Mouse (Mus musculus) lung, embryonic 15.5 days (tissue): Measurements from ENCODE around the gene Fam155a. TPM values are rescaled to one million over a fixed set of nuclear protein-coding genes. Genes with fewer than 3 reads are reported as not detected.

Experiments used
- ATAC-seq: fragments of 200-750 bp; cut with Nextera tagmentation; 2 replicates; pipeline ENCODE4 v1.8.0; 2017; ENCODE audit warnings: moderate number of reproducible peaks, borderline replicate concordance; ENCODE audit not compliant: low FRiP score, low TSS enrichment; ENCODE audit errors: extremely low read depth
- H3K27ac ChIP-seq: fragments of 300-500 bp; sonication (generic); 2 replicates; pipeline ENCODE4 v1.5.1; 2015; ENCODE audit warnings: moderate library complexity, mild to moderate bottlenecking, inconsistent platforms
- H3K27me3 ChIP-seq: fragments of 300-500 bp; sonication (generic); 2 replicates; pipeline ENCODE4 v1.6.1; 2015; ENCODE audit warnings: inconsistent platforms
- H3K36me3 ChIP-seq: fragments of 300-500 bp; sonication (generic); 2 replicates; pipeline ENCODE4 v1.6.1; 2015; ENCODE audit warnings: inconsistent platforms
- H3K4me1 ChIP-seq: fragments of 300-500 bp; sonication (generic); 2 replicates; pipeline ENCODE4 v1.6.1; 2015; ENCODE audit warnings: inconsistent platforms
- H3K4me2 ChIP-seq: fragments of 300-500 bp; sonication (generic); 2 replicates; pipeline ENCODE4 v1.6.1; 2015; ENCODE audit warnings: inconsistent platforms, mild to moderate bottlenecking, moderate library complexity
- H3K4me3 ChIP-seq: fragments of 300-500 bp; sonication (generic); 2 replicates; pipeline ENCODE4 v1.5.1; 2015; ENCODE audit warnings: mild to moderate bottlenecking, inconsistent platforms
- H3K9ac ChIP-seq: fragments of 300-500 bp; sonication (generic); 2 replicates; pipeline ENCODE4 v1.6.1; 2015; ENCODE audit warnings: inconsistent platforms
- H3K9me3 ChIP-seq: fragments of 300-500 bp; sonication (generic); 2 replicates; pipeline ENCODE4 v1.6.1; 2016; ENCODE audit warnings: inconsistent platforms
- WGBS: fragments of 180-500 bp; shearing (Covaris S2); methylation state at CpG from one replicate; pipeline ENCODE4 v1.1.7; 2015; 5-methylcytosine and 5-hydroxymethylcytosine counted together
- polyA plus RNA-seq: library from polyadenylated mRNA; unstranded; fragments of >200 nt; fragmentation: Nextera tagmentation; extraction: Ambion mirVana; gene quantifications from 2 replicates; pipeline ENCODE4 v1.2.1, GENCODE M21; 2015

Gene Fam155a
- polyA plus RNA-seq, 1 experiment from 2014 or later, result 0.15 TPM

DNA sequence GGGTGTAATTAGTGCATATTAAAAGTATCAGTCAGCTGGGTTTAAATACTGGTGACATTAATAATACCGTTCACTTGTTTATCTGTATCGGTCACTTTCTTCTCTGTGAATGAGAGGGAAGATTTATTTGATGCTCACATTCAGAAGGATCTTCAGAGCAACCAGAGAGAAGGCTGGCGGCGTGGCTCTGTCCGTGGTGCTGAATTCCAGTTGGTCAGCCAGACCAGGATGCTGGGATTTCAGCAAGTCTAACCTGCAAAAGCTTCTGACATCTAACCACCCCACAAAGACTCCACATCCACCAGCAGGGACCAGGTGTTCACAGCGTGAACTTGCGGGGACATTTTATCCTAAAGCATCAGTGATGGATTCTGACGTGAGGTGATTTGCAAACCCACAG is 461.5 kb downstream of the Fam155a start:
- no peaks in the 10 kb centered on the region for H3K36me3 ChIP-seq
- H3K4me3 ChIP-seq, result no peak overlapping the region
- no peak overlapping the region for H3K4me2 ChIP-seq
- no peaks in the 10 kb centered on the region for H3K4me1 ChIP-seq
- H3K27ac ChIP-seq, result no peak overlapping the region
- ATAC-seq, result no peak
- no peaks in the 10 kb centered on the region for H3K9me3 ChIP-seq
- H3K27me3 ChIP-seq, result no peaks in the 10 kb centered on the region
- WGBS, result 26% methylated on average over 8 of the region's 8 CpGs
- H3K9ac ChIP-seq, result no peak overlapping the region

DNA sequence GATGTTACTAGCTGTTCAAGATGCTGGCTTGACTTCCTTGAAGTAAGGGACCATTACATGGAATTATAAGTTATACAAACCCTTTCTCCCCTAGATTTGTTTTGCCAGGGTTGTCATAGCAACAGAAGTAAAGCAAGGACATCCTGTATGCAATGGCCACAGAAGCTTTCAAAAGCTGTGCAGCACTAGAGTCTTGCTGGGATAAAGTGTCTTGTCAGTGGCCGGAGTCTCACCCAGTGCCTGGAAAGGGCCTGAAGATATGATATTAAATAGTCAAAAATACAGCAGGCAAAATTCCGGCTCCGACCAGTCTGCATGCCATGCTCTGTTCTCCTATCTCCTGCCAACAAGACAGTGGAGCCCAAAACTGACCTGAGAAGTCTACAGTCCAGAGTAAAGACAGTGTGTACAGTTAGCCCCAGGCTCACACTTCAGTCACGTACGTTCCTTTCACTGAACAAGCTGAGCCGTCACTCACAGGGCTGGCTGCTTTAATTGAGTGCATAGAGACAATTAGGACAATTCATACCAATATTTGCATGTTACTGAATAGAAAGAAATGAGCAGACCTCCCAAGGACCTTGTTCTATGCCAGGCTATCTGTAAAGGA is 467.3 kb downstream of the Fam155a start:
- Histone ChIP-seq H3K4me1 (no peaks in the 10 kb centered on the region), H3K36me3 (no peaks in the 10 kb centered on the region), H3K9ac (no peak overlapping the region), H3K27me3 (no peaks in the 10 kb centered on the region), H3K4me2 (no peak overlapping the region), H3K27ac (no peak overlapping the region), H3K4me3 (no peak overlapping the region), H3K9me3 (no peaks in the 10 kb centered on the region)
- no peak for ATAC-seq
- WGBS, result 63% methylated on average over 6 of the region's 6 CpGs

DNA sequence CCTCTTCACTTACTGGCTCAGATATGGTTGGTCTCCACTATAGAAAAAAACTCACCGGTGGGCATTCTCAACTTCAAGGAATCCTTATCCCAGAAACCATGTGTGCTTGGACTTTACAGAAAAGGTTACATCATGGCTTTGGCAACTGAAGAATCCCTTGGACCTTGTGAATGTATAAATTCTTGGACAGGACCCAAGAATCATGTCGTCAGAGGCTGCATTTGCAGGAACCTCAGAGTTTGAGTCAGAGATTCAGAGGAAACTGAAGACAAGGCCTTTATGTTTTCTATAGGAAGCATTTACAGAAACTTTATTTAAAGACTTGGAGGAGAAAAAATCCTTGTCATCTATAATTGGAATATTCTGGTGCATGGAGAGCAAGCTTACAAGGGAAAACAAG is 475.9 kb downstream of the Fam155a start:
- Histone ChIP-seq H3K4me3 (no peak overlapping the region), H3K36me3 (no peaks in the 10 kb centered on the region), H3K9me3 (no peaks in the 10 kb centered on the region), H3K4me2 (no peak overlapping the region), H3K4me1 (no peaks in the 10 kb centered on the region), H3K9ac (no peak overlapping the region), H3K27me3 (no peaks in the 10 kb centered on the region), H3K27ac (no peak overlapping the region)
- 52% methylated on average over 2 of the region's 2 CpGs for WGBS
- ATAC-seq, result no peak

DNA sequence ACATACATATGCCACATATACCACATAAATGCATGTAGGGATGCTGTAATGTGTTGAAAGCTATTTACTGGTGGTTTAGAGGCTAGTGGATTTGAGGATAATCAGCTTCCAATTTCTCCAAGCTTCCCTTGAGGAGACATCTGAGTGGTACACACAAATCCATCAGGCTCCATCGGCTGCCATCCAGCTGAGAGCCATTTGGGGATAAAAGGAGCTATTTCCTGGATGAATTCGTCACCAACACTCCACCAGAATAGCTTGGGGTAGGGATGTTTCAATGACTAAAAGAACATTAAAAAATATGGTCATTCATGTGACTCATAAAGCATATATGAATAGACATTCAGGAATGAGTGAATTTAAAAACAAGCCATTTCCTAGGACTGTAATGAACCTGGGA is 478.4 kb downstream of the Fam155a start:
- ATAC-seq, result no peak
- H3K27me3 ChIP-seq, result no peaks in the 10 kb centered on the region
- no peak overlapping the region for H3K27ac ChIP-seq
- no peak overlapping the region for H3K4me2 ChIP-seq
- H3K9me3 ChIP-seq, result no peaks in the 10 kb centered on the region
- no peak overlapping the region for H3K4me3 ChIP-seq
- H3K9ac ChIP-seq, result no peak overlapping the region
- no peaks in the 10 kb centered on the region for H3K4me1 ChIP-seq
- 63% methylated on average over 2 of the region's 2 CpGs for WGBS
- no peaks in the 10 kb centered on the region for H3K36me3 ChIP-seq

DNA sequence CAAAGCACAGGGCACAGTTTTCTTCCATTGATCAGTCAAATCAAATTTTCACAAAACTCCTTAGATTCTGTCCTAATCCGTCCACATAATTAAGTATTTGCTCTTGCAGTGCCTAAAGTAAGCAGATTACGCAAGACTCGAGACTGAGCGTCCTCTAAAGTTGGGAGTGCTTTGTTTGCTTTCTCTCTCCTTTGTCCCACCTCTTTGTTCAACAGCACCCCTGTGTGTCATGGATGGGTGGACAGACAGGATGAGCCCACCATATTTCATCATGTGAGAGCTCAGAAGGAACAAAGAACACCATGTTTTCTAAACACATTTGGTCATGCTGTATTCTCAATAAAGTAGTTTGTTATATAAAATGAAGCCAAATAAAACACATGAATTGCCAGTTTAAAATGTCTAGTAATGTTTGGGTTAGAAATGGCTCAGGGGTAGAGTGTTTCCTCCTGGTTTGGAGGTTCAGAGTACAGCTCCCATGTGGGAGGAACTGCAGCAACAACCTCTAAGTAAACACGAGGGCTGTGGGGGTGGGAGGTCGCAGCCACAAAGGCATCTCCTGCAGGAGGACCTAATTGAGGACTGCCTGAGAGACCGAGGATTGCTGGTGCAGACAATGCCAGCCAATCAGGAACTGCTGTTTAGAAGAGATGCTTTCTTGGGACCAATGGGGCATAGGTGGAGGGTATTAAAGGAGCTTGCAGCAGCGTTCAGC is 482.8 kb downstream of the Fam155a start:
- H3K36me3 ChIP-seq, result no peaks in the 10 kb centered on the region
- no peak overlapping the region for H3K27ac ChIP-seq
- no peaks in the 10 kb centered on the region for H3K27me3 ChIP-seq
- H3K4me1 ChIP-seq, result no peaks in the 10 kb centered on the region
- no peaks in the 10 kb centered on the region for H3K9me3 ChIP-seq
- no peak overlapping the region for H3K4me3 ChIP-seq
- H3K9ac ChIP-seq, result no peak overlapping the region
- 15% methylated on average over 8 of the region's 8 CpGs for WGBS
- no peak overlapping the region for H3K4me2 ChIP-seq
- ATAC-seq, result no peak

DNA sequence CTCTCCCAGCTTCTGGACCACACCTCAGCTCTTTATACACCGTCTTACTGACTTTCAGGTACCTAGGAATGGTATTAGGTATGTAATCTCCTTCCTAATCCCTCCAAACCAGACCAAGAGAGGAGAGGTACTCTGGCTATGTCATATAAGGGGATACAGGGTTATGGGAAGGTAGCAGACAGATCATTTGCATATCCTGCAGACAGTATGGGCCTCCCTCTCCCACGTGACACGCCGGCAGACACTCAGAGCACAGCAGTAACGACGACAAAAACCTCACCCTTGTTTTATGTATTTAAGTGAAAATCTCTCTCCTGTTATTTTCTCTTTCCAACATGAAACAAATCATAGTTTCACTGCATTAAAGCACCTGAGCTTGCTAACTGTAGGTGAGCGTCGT is 496.8 kb downstream of the Fam155a start:
- no peak for ATAC-seq
- no peak overlapping the region for H3K4me2 ChIP-seq
- H3K9ac ChIP-seq, result no peak overlapping the region
- H3K4me1 ChIP-seq, result no peaks in the 10 kb centered on the region
- no peaks in the 10 kb centered on the region for H3K9me3 ChIP-seq
- no peak overlapping the region for H3K4me3 ChIP-seq
- H3K27ac ChIP-seq, result no peak overlapping the region
- no peaks in the 10 kb centered on the region for H3K36me3 ChIP-seq
- WGBS, result 67% methylated on average over 8 of the region's 8 CpGs
- H3K27me3 ChIP-seq, result no peaks in the 10 kb centered on the region

DNA sequence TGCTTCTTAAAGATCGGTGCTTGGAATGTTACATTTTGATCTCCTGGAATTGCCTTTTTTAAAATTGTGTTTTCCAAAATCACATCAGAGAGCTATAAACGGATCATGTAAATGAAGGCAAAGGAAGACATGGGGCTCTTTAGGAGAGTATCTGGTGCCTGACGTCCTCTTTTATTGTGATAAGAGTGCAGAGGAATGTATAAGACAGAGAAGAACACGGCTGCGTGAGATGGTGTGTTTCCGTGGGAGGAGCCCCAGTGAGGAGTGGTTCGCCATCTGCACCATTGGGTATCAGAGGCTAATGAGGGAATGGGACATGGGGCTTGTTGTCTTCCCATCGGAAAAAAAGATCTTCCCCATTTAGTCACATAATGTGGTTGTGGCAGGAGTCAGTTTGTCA is 506.6 kb downstream of the Fam155a start:
- WGBS, result 85% methylated on average over 8 of the region's 8 CpGs

DNA sequence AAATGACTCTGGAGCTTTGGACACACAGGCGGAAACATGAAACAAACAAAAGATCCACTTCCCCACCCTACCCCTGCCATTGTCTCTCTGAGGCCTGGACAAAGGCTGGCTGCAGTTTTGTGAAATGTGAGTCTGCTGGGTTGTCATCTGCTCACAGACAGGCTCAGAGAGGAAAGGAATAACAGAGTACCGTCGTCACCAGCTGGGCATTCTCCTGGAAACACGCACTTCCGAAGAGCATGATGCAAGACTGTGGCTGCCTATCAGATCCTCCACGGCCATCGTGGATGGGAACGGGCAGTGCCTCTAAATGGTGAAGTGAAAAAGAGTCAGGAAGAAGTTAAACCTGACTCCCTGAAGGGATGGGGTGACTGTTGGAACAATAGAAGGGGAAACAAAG is 509.4 kb downstream of the Fam155a start:
- no peak overlapping the region for H3K4me2 ChIP-seq
- H3K27me3 ChIP-seq, result no peaks in the 10 kb centered on the region
- no peaks in the 10 kb centered on the region for H3K9me3 ChIP-seq
- ATAC-seq, result no peak
- no peaks in the 10 kb centered on the region for H3K4me1 ChIP-seq
- H3K4me3 ChIP-seq, result no peak overlapping the region
- H3K36me3 ChIP-seq, result no peaks in the 10 kb centered on the region
- 41% methylated on average over 8 of the region's 8 CpGs for whole genome bisulfite sequencing
- no peak overlapping the region for H3K9ac ChIP-seq
- no peak overlapping the region for H3K27ac ChIP-seq

More for the DNA sequence above, 506.6 kb downstream of the Fam155a start:
- Histone ChIP-seq H3K27ac (no peak overlapping the region), H3K4me1 (no peaks in the 10 kb centered on the region), H3K9ac (no peak overlapping the region), H3K4me3 (no peak overlapping the region), H3K4me2 (no peak overlapping the region), H3K36me3 (no peaks in the 10 kb centered on the region), H3K9me3 (no peaks in the 10 kb centered on the region), H3K27me3 (no peaks in the 10 kb centered on the region)
- ATAC-seq, result no peak

DNA sequence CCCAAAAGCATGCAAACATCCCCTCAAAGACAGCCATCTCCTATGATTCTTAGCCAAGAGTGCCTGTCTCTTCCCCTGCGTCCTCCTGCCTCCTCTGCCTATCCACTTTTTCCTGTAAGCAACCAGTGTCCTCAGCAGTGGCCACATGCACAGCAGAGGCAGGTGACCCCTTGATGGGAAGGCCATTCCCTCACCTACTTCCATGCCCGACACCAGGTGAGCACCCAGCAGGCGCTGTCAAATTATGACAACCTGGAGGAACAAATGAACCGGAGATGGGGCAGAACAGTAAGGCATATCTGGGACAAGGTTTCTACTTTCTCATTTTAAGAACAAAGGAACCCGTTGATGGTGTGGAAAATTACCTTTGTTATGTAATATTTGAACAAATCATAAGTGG is 515.6 kb downstream of the Fam155a start:
- no peak overlapping the region for H3K27ac ChIP-seq
- H3K27me3 ChIP-seq, result no peaks in the 10 kb centered on the region
- no peaks in the 10 kb centered on the region for H3K9me3 ChIP-seq
- no peak overlapping the region for H3K9ac ChIP-seq
- H3K36me3 ChIP-seq, result no peaks in the 10 kb centered on the region
- H3K4me2 ChIP-seq, result no peak overlapping the region
- H3K4me1 ChIP-seq, result no peaks in the 10 kb centered on the region
- no peak overlapping the region for H3K4me3 ChIP-seq
- ATAC-seq, result no peak
- 86% methylated on average over 5 of the region's 5 CpGs for WGBS

DNA sequence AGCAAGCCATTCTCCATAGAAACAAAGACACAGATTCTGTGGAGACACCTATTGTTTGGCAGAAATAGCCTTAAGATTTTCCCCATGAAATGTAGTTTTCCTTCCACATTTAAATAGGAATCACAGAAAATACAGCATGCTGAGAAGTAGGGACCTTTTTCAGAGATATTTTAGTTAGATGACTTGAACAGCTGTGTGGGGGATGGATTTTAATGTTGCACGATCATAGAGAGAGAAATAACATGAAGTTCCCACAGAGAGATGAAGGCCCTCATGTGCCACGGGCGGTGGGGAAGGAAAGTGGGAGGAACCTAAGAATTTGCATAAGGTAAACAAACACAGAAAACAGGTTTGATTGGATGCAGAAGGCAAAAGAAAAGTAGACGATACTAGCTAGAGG is 518.0 kb downstream of the Fam155a start:
- Histone ChIP-seq H3K4me1 (no peaks in the 10 kb centered on the region), H3K27ac (no peak overlapping the region)
- 67% methylated on average over 4 of the region's 4 CpGs for WGBS

DNA sequence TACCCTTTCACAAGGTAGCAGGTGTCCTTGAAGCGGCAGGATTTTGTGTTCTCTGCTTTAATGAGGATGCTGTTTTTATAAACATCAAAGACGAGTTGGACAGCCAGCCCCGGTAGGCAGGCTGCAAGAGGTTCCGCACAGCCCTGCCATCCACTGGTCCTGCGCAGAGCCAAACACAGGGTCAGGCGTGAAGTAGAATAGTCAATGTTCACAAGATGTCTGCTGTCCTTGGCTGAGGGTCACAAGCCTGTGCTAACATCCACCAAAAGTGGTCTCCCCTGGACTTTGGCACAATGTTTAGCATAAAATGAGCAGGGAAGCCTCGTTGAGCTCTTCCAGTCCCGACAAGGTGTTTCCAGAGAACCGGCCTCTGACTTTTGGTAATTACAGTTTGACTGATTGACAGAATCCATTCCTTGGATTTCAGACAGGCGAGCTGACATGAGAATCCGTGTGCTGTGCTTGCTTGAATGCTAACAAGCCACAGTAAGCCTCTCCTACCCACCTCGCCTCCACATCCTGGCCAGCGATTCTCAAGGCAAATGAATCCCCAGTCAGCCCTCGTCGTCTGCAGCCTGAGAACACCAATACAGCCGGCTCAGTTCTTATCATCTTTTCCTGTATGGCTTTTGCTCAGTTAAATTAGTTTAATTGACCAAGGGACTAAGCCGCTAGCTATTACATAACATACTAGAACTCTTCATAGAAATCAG is 522.7 kb downstream of the Fam155a start:
- no peak overlapping the region for H3K9ac ChIP-seq
- H3K4me2 ChIP-seq, result no peak overlapping the region
- 59% methylated on average over 17 of the region's 17 CpGs for WGBS
- no peak overlapping the region for H3K4me3 ChIP-seq
- no peaks in the 10 kb centered on the region for H3K27me3 ChIP-seq
- no peak overlapping the region for H3K27ac ChIP-seq
- no peaks in the 10 kb centered on the region for H3K9me3 ChIP-seq
- no peaks in the 10 kb centered on the region for H3K36me3 ChIP-seq
- no peak for ATAC-seq
- H3K4me1 ChIP-seq, result no peaks in the 10 kb centered on the region

More for the DNA sequence above, 518.0 kb downstream of the Fam155a start:
- no peak for ATAC-seq
- H3K9me3 ChIP-seq, result no peaks in the 10 kb centered on the region
- H3K9ac ChIP-seq, result no peak overlapping the region
- no peaks in the 10 kb centered on the region for H3K27me3 ChIP-seq
- no peaks in the 10 kb centered on the region for H3K36me3 ChIP-seq
- H3K4me3 ChIP-seq, result no peak overlapping the region
- no peak overlapping the region for H3K4me2 ChIP-seq

DNA sequence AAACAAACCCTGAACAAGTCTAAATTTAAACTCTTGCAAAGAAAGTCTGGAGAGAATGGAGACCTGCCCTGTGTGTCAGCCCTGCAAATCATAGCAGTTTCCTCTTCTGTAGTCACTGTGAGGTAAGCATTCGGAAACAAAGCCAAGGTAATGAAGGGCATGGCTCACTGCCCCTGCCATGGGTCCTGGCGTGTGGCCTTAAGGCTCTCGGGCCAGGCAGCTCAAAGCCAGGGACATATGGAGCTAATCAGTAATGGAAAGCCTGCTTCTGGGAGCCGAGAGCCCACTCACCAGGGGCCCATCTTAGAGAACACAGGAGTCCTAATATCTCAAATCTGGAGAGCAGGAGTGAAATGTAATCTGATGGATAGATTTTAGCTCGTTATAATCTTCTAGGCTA is 525.0 kb downstream of the Fam155a start:
- 43% methylated on average over 5 of the region's 5 CpGs for WGBS

More for the DNA sequence above, 525.0 kb downstream of the Fam155a start:
- Histone ChIP-seq H3K4me1 (no peaks in the 10 kb centered on the region), H3K27ac (no peak overlapping the region), H3K27me3 (no peaks in the 10 kb centered on the region), H3K9me3 (no peaks in the 10 kb centered on the region), H3K4me3 (no peak overlapping the region), H3K4me2 (no peak overlapping the region), H3K9ac (no peak overlapping the region), H3K36me3 (no peaks in the 10 kb centered on the region)
- ATAC-seq, result no peak
